Mouse (Mus musculus) layer of hippocampus, adult 2 months (tissue): ENCODE measurements around the gene Nxph4. TPM values are rescaled to one million over a fixed set of nuclear protein-coding genes. Genes with fewer than 3 reads are reported as not detected.

Source experiments
- DNase-seq, 2 experiments: peaks; one replicate each; pipeline ENCODE4 v3.0.0; 2022; ENCODE audit warnings: low spot score in 2 of 2
- H3K27ac ChIP-seq: fragments of 200-600 bp; 2 replicates; pipeline ENCODE4 v1.8.1; 2022
- H3K4me3 ChIP-seq: fragments of 200-600 bp; 2 replicates; pipeline ENCODE4 v1.8.1; 2022; ENCODE audit warnings: mild to moderate bottlenecking
- CTCF ChIP-seq: fragments of 200-600 bp; conservative IDR thresholded peaks from 2 replicates; pipeline ENCODE4 v1.8.1; 2022; ENCODE audit warnings: antibody characterized with exemption, mild to moderate bottlenecking, moderate library complexity
- total RNA-seq, 2 experiments: library from RNA; stranded (reverse); gene quantifications; 2 replicates each; pipeline ENCODE4 v1.2.3; 2021

The Nxph4 gene
- total RNA-seq, 2 experiments from 2014 or later = 1.2 to 1.6 TPM

- no peak for TF ChIP-seq CTCF
- DNase-seq = no peak
- no peak overlapping the region for H3K27ac ChIP-seq
- no peak overlapping the region for H3K4me3 ChIP-seq
These were observed 15.2 kb downstream of the Nxph4 start for GRCm38 (mm10) chr10:127519041-127519701.

- no peak for TF ChIP-seq CTCF
These were observed 16.4 kb downstream of the Nxph4 start for GRCm38 (mm10) chr10:127517941-127518340.

GRCm38 (mm10) chr10:127516576-127517260, 17.6 kb downstream of the Nxph4 start:
- H3K4me3 ChIP-seq = no peak overlapping the region
- no peak for DNase-seq
- no peak overlapping the region for H3K27ac ChIP-seq

More at GRCm38 (mm10) chr10:127517941-127518340, 16.4 kb downstream of the Nxph4 start:
- H3K4me3 ChIP-seq = no peak overlapping the region
- no peak for DNase-seq
- H3K27ac ChIP-seq = no peak overlapping the region

GRCm38 (mm10) chr10:127515983-127516459, 18.3 kb downstream of the Nxph4 start:
- H3K27ac ChIP-seq = no peak overlapping the region
- H3K4me3 ChIP-seq = no peak overlapping the region
- no peak for DNase-seq
- TF ChIP-seq CTCF = no peak

More at GRCm38 (mm10) chr10:127516576-127517260, 17.6 kb downstream of the Nxph4 start:
- no peak for TF ChIP-seq CTCF

- DNase-seq = no peak
- no peak overlapping the region for H3K27ac ChIP-seq
- TF ChIP-seq CTCF = no peak
- H3K4me3 ChIP-seq = no peak overlapping the region; the same call in 1 of the 2 replicates
These were observed 18.9 kb downstream of the Nxph4 start for GRCm38 (mm10) chr10:127515271-127515982.

- no peak within 1 kb of the TSS for H3K27ac ChIP-seq
These were observed 19.6 kb downstream of the Nxph4 start, which contains the start of gene Ndufa4l2 for GRCm38 (mm10) chr10:127514764-127515163. TSS of gene Ndufa4l2 (plus strand) at chr10:127514967.

GRCm38 (mm10) chr10:127514111-127514698, 20.2 kb downstream of the Nxph4 start:
- Histone ChIP-seq H3K27ac (no peak overlapping the region), H3K4me3 (no peak overlapping the region)
- DNase-seq = no peak
- TF ChIP-seq CTCF = no peak

More at GRCm38 (mm10) chr10:127514764-127515163, 19.6 kb downstream of the Nxph4 start, which contains the start of gene Ndufa4l2:
- DNase-seq = no peak
- no peak within 1 kb of the TSS; the same call in 1 of the 2 replicates for H3K4me3 ChIP-seq
- TF ChIP-seq CTCF = no peak

GRCm38 (mm10) chr10:127513501-127514091, 20.8 kb downstream of the Nxph4 start:
- DNase-seq = no peak
- TF ChIP-seq CTCF = no peak
- Histone ChIP-seq H3K27ac (no peak overlapping the region), H3K4me3 (no peak overlapping the region; the same call in 1 of the 2 replicates)

GRCm38 (mm10) chr10:127512813-127513212, 21.5 kb downstream of the Nxph4 start:
- TF ChIP-seq CTCF = peak; percentile 100; the same call in 1 of the 2 replicates
- peak; percentile 94 to 98 for DNase-seq
- H3K27ac ChIP-seq = peak overlapping the region; percentile 99
- H3K4me3 ChIP-seq = peak overlapping the region; percentile 34; the same call in 1 of the 2 replicates

- DNase-seq = peak in 1 of 2 experiments; percentile 43
- TF ChIP-seq CTCF = no peak
- Histone ChIP-seq H3K27ac (peak overlapping the region; percentile 99), H3K4me3 (peak overlapping the region; percentile 64)
These were observed 22.1 kb downstream of the Nxph4 start for GRCm38 (mm10) chr10:127512307-127512666.

GRCm38 (mm10) chr10:127511634-127512306, 22.6 kb downstream of the Nxph4 start:
- TF ChIP-seq CTCF = peak; percentile 46
- Histone ChIP-seq H3K27ac (peak overlapping the region; percentile 99), H3K4me3 (peak overlapping the region; percentile 64)
- DNase-seq = peak; percentile 80 to 87
